Mouse (Mus musculus) hindbrain, embryonic 13.5 days (tissue): Measurements from ENCODE around the gene Cd247. TPM values are rescaled to one million over a fixed set of nuclear protein-coding genes. Genes with fewer than 3 reads are reported as not detected.
A peak's percentile ranks its signal among the peaks of the same experiment; 100 is the strongest.

Experiments used
- ATAC-seq: fragments of 200-750 bp; cut with Nextera tagmentation; 2 replicates; pipeline ENCODE4 v1.8.0; 2017; ENCODE audit warnings: moderate TSS enrichment; ENCODE audit not compliant: low FRiP score
- H3K27ac ChIP-seq: fragments of 300-500 bp; sonication (generic); 2 replicates; pipeline ENCODE4 v1.5.1; 2015; ENCODE audit warnings: inconsistent platforms, mild to moderate bottlenecking, moderate library complexity
- H3K27me3 ChIP-seq: fragments of 300-500 bp; sonication (generic); 2 replicates; pipeline ENCODE4 v1.6.1; 2015; ENCODE audit warnings: mild to moderate bottlenecking, inconsistent platforms
- H3K36me3 ChIP-seq: fragments of 300-500 bp; sonication (generic); 2 replicates; pipeline ENCODE4 v1.6.1; 2015; ENCODE audit warnings: mild to moderate bottlenecking, inconsistent platforms
- H3K4me1 ChIP-seq: fragments of 300-500 bp; sonication (generic); replicated peaks from 2 replicates; pipeline ENCODE4 v1.6.1; 2015; ENCODE audit warnings: inconsistent platforms
- H3K4me2 ChIP-seq: fragments of 300-500 bp; sonication (generic); 2 replicates; pipeline ENCODE4 v1.6.1; 2015; ENCODE audit warnings: inconsistent platforms, mild to moderate bottlenecking, moderate library complexity
- H3K4me3 ChIP-seq: fragments of 300-500 bp; sonication (generic); 2 replicates; pipeline ENCODE4 v1.5.1; 2015; ENCODE audit warnings: mild to moderate bottlenecking, inconsistent platforms
- H3K9ac ChIP-seq: fragments of 300-500 bp; sonication (generic); 2 replicates; pipeline ENCODE4 v1.6.1; 2015; ENCODE audit warnings: mild to moderate bottlenecking, inconsistent platforms
- H3K9me3 ChIP-seq: fragments of 300-500 bp; sonication (generic); 2 replicates; pipeline ENCODE4 v1.6.1; 2016; ENCODE audit warnings: inconsistent platforms
- WGBS: fragments of 180-500 bp; shearing (Covaris S2); methylation state at CpG from one replicate; pipeline ENCODE4 v1.1.7; 2015; 5-methylcytosine and 5-hydroxymethylcytosine counted together
- polyA plus RNA-seq: library from polyadenylated mRNA; unstranded; fragments of >200 nt; fragmentation: Nextera tagmentation; extraction: Ambion mirVana; gene quantifications from 2 replicates; pipeline ENCODE4 v1.2.1, GENCODE M21; 2015

Cd247 gene
- polyA plus RNA-seq, 1 experiment from 2014 or later: 0.60 TPM

DNA sequence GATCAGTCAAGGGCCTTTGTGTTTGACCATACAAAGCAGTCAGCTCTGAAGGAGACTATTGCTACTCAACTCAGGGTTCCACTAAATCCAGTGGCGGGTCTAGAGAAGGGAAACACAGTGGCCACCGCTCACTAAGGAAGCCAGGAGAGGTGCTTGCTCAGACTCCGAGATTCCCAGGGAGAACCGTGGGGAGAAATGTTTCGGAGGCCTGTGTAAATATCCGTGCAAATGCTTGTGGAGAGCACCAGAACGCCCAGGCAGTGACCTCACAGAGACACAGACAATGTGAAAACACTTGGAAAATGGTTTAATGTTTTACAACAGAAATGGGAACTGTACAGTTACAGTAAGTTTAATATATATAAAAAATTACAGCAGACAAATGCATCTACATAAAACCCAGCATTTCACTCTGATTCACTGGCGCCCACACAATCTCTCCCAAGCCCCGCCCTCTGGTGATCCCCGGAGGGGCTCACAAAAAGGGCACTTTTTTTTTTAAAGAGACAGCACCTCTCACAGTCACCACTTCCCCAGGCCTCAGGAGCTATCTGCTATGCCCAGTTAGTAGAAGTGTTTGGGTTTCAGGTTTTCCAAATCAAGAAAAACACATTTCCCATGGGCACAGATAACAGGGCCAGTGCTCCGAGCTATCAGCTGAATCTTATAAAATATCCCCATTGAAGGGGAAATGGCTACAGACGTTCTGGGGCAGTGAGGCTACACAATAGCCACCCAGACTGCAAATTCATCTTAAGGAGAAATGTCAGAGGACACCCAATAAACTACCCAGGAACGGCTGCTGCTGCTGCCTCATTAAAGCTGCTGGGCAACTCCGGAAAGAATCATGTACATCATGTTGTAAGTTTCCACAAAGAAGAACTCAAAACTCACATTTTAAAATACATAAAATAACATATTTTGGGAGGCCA is 76.6 kb downstream of the Cd247 start:
- no peaks in the 10 kb centered on the region for H3K9me3 ChIP-seq
- peaks cover 21% of the 10 kb centered on the region for H3K4me1 ChIP-seq
- H3K4me2 ChIP-seq: no peak overlapping the region
- no peak overlapping the region for H3K9ac ChIP-seq
- peaks cover 3% of the 10 kb centered on the region for H3K36me3 ChIP-seq
- no peak for ATAC-seq
- WGBS: 39% methylated on average over 14 of the region's 14 CpGs
- H3K4me3 ChIP-seq: no peak overlapping the region
- H3K27ac ChIP-seq: 0 out of 2 replicates have a peak overlapping the region, but pooled peaks have one; percentile 20
- H3K27me3 ChIP-seq: no peaks in the 10 kb centered on the region

DNA sequence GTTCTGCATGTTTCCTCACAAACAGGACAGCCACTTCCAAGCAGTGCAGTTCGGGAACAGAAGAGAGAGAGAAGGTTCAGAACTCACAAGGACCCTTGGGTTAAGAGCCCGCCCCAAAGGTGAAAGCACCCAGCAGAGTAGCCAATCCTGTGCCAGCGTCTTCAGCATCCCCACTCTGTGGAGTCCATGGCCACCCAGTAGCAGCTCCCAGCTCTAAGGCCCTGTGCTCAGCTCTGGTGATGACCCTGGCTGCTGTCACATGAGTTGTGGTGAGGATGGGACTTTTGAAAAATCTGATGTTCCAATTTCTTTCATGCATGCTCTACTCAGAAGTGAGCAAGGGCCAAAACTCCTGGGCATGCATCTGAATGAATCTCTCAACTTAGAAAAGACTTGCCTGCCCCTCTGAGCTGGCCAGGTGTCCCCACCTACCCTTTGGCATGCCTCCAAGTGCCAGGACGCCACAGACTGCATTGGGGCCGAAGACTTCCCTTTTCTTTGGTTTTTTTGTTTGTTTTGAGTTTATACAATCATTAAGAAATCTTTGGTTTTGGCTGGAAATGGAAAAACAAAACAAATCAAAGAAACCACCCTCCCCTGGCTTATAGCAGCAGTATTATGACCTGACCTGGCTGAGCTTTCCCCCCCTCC is 78.3 kb downstream of the Cd247 start:
- Histone ChIP-seq H3K9ac (no peak overlapping the region), H3K27ac (no peak overlapping the region), H3K27me3 (no peaks in the 10 kb centered on the region), H3K4me1 (peaks cover 21% of the 10 kb centered on the region), H3K36me3 (peaks cover 3% of the 10 kb centered on the region), H3K4me3 (no peak overlapping the region), H3K4me2 (no peak overlapping the region), H3K9me3 (no peaks in the 10 kb centered on the region)
- 69% methylated on average over 5 of the region's 5 CpGs for WGBS
- ATAC-seq: no peak

DNA sequence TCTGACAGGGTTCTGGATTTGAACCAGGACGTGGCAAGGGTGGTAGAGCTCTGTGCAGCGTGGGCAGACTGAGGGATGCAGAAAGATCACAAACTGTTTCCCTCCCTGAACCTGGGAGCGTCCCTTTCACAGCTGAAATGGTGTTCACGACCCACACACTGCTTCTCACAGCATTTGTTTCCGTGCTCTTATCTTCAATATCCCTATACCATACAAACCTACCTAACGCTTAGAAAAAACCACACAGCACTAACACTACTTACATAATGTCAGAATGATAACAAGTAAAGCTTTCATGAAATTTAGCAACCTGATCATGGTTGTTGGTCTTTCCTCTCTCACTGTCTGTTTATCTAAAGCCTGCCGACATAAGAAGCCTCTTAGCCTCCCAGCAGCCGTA is 80.2 kb downstream of the Cd247 start:
- Histone ChIP-seq H3K4me2 (no peak overlapping the region), H3K9ac (no peak overlapping the region), H3K4me1 (peaks cover 19% of the 10 kb centered on the region), H3K4me3 (no peak overlapping the region), H3K36me3 (peaks cover 3% of the 10 kb centered on the region), H3K27me3 (no peaks in the 10 kb centered on the region), H3K27ac (no peak overlapping the region), H3K9me3 (no peaks in the 10 kb centered on the region)
- no peak for ATAC-seq
- WGBS: 89% methylated on average over 8 of the region's 8 CpGs

DNA sequence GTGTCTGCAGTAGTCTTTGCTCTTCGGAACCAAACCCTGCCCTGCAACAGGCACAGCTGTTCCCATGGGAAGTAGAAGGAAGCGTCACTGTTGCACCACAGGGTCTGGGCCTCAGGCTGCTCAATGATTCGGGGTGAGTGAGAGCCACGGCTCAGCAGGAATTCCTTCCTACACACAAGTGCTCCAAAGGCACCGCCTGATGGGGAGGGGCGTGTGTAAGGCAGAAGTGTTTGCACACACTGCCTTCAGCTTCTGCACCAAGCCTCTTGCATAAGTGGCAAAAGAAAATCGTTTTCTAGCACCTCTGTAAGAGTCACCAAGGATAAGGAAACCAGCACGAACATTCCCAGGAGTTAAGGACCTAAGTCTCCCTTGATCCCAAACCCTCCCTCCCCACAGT is 86.2 kb downstream of the Cd247 start:
- 0 out of 2 replicates have a peak, but pooled peaks cover 7% of the 10 kb centered on the region for H3K4me1 ChIP-seq
- H3K9ac ChIP-seq: no peak overlapping the region
- no peak overlapping the region for H3K4me3 ChIP-seq
- H3K36me3 ChIP-seq: peaks cover 43% of the 10 kb centered on the region
- no peak for ATAC-seq
- no peaks in the 10 kb centered on the region for H3K9me3 ChIP-seq
- no peak overlapping the region for H3K4me2 ChIP-seq
- no peak overlapping the region for H3K27ac ChIP-seq
- H3K27me3 ChIP-seq: no peaks in the 10 kb centered on the region
- 47% methylated on average over 8 of the region's 8 CpGs for WGBS

DNA sequence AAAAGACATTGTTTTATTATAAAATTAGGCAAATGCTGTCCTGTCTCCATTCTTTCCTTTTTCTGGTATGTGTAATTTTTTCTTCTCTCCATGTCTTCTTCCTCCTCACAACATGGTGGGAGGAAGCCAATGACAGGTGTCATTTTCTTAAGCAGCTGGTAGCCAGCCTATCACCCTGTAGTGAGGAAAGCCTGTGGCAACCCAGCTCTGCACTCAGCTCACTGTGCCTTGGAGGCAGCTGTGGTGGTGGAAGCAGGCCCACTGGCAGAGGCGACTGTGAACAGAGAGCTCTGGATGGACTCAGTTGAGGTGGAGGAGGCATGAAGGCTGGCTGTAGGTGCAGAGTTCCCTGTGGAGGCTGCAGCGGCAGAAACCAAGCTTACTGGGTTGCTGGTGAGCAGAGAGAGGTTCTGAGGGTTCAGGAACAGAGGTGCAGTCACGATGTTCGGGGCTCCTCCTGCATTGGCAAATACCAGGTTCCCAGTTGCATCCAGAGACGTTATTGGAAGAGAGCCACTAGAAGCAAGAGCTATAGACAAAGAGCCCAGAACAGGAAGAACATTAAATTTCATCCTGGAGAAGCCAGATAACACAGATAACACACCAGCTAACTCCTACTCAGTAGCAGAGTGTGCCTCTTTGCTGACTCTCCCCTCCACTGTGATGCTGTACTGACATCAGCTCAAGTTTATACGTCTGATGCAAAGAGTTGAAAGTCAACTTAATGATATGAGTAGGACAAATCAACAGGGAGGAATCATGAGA is 87.2 kb downstream of the Cd247 start:
- H3K4me3 ChIP-seq: no peak overlapping the region
- 89% methylated on average over 6 of the region's 6 CpGs for WGBS
- no peaks in the 10 kb centered on the region for H3K27me3 ChIP-seq
- no peak overlapping the region for H3K9ac ChIP-seq
- 0 out of 2 replicates have a peak, but pooled peaks cover 7% of the 10 kb centered on the region for H3K4me1 ChIP-seq
- ATAC-seq: no peak
- H3K27ac ChIP-seq: no peak overlapping the region
- no peaks in the 10 kb centered on the region for H3K9me3 ChIP-seq
- H3K36me3 ChIP-seq: peaks cover 46% of the 10 kb centered on the region
- no peak overlapping the region for H3K4me2 ChIP-seq

DNA sequence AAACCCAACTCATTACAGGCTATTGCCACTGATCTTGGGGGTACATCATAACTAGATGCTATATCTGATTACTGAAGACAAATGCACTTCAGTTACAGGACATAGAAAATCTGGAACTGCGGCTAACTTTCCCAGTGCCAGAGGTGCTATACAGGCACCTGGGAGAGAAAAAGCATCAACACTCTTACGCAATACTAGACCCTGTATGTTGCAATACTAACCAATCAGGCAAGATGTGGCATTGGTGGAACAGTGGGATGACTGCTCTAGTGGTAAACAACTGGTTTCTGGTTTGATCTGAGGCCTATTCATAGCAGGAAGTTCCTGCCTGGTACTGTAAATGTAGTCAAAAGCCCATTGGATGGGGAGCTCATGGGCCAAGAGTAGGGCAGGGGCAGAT is 90.3 kb downstream of the Cd247 start:
- H3K36me3 ChIP-seq: peaks cover 54% of the 10 kb centered on the region
- 98% methylated on average over 2 of the region's 2 CpGs for WGBS

DNA sequence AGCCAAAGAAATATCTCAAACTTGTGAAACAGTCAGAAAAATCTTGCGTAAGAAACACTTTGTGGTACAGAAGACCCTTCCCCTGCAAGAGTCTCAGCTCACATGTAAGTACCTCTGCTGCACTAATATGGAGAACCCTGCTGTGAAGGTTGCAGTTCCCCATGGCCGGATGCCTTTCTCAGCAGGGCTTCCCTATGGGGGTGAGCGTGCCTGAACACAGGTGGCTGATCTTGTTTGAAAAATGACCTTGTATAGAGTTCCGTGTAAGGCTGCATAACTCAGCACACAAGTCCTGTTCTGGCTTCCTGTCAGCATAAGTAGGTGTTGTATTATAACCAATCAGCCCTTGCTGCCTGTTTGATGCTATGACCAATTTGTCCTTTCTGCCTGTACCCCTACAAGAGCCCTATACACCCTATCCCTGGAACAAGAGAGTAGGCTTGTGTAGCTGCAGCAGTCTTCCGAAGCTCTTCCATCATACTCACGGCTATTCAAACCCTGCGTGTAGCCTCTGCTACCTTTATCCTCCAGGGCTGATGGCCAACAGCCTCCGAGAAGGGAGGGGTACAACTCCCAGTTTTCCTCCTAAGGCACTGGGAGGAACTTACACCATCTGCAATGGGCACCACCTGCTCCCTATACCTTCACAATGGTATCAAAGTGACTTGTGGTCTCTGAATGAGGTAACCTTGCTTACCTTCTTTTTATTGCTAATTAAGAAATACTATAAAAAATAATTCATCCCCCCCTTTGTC is 93.8 kb downstream of the Cd247 start:
- no peak overlapping the region for H3K4me3 ChIP-seq
- no peak overlapping the region for H3K27ac ChIP-seq
- WGBS: 57% methylated on average over 8 of the region's 8 CpGs
- no peak overlapping the region for H3K9ac ChIP-seq
- H3K4me1 ChIP-seq: 0 out of 2 replicates have a peak, but pooled peaks cover 3% of the 10 kb centered on the region
- ATAC-seq: no peak
- H3K27me3 ChIP-seq: no peaks in the 10 kb centered on the region
- no peak overlapping the region for H3K4me2 ChIP-seq
- H3K9me3 ChIP-seq: no peaks in the 10 kb centered on the region
- peaks cover 38% of the 10 kb centered on the region for H3K36me3 ChIP-seq

More for the DNA sequence above, 90.3 kb downstream of the Cd247 start:
- no peak overlapping the region for H3K4me3 ChIP-seq
- H3K27ac ChIP-seq: no peak overlapping the region
- H3K27me3 ChIP-seq: no peaks in the 10 kb centered on the region
- no peaks in the 10 kb centered on the region for H3K9me3 ChIP-seq
- no peak overlapping the region for H3K4me2 ChIP-seq
- ATAC-seq: no peak
- no peak overlapping the region for H3K9ac ChIP-seq
- 0 out of 2 replicates have a peak, but pooled peaks cover 6% of the 10 kb centered on the region for H3K4me1 ChIP-seq

DNA sequence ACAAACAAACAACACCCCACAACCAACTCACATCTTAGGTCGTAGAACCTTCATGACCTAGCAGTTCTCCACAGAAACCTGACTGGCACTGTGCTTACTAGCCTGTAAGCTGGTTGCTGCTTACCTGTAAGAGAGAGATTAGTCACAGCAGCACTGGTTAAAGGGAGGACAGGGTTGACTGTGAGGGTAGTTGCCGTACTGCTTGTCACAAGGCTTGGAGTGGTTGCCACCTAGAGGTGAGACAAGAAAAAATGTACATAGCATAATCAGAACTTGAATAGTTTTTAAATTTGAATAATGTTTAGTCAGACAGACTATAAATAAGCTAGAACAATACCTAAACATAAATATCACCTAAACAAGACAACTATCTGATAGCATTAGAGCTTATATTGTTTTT is 103.2 kb downstream of the Cd247 start:
- H3K4me1 ChIP-seq: no peaks in the 10 kb centered on the region
- ATAC-seq: no peak
- no peaks in the 10 kb centered on the region for H3K27me3 ChIP-seq
- WGBS: 88% methylated on average over 2 of the region's 2 CpGs
- no peak overlapping the region for H3K27ac ChIP-seq
- H3K36me3 ChIP-seq: peaks cover 68% of the 10 kb centered on the region
- H3K9ac ChIP-seq: no peak overlapping the region
- no peak overlapping the region for H3K4me3 ChIP-seq
- no peak overlapping the region for H3K4me2 ChIP-seq
- H3K9me3 ChIP-seq: no peaks in the 10 kb centered on the region

DNA sequence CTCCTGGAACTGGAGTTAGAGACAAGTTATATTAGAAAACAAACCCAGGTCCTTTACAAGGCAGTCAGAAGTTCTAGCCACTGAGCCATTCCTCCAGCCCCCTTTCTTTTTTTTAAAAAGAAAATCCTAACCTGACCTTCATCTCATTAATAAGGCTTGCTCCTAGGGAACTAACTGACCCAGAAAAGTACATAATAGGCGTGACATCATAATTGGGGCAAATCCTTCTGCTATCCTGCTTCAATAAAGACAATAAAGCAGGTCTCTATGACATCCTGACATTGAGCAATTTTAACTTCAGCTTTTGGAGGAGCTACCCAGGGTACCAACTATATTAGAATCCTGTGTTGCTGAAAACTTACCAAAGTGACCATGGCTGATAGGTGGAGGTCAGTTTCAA is 115.1 kb downstream of the Cd247 start:
- Histone ChIP-seq H3K4me1 (no peaks in the 10 kb centered on the region), H3K9me3 (no peaks in the 10 kb centered on the region), H3K27me3 (no peaks in the 10 kb centered on the region), H3K36me3 (peaks cover 54% of the 10 kb centered on the region), H3K4me3 (no peak overlapping the region), H3K4me2 (no peak overlapping the region), H3K9ac (no peak overlapping the region), H3K27ac (no peak overlapping the region)
- 78% methylated on average over 1 of the region's 1 CpGs for WGBS
- no peak for ATAC-seq

DNA sequence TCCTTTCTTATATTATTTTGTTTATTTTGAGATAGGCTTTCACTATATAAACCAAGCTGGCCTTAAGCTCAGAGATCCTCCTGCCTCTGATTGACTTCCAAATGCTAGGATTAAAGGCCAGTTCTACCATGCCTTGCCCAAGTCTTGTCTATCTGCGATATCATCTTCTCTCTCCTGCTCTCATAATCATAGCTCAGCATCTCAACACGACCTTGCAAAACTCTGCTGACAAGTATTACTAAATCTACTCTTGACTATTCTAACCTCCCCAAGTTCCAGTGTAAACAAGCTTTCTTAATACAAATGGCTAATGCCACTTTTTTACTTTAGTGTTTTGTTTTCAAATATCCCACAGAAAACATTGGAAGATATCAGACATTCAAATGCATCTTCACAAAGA is 119.7 kb downstream of the Cd247 start:
- 96% methylated on average over 2 of the region's 2 CpGs for WGBS
- no peaks in the 10 kb centered on the region for H3K27me3 ChIP-seq
- H3K36me3 ChIP-seq: peaks cover 46% of the 10 kb centered on the region
- peaks cover 3% of the 10 kb centered on the region; the same call in 1 of the 2 replicates for H3K4me1 ChIP-seq
- H3K4me2 ChIP-seq: no peak overlapping the region
- no peak overlapping the region for H3K9ac ChIP-seq
- H3K9me3 ChIP-seq: no peaks in the 10 kb centered on the region
- ATAC-seq: no peak
- no peak overlapping the region for H3K27ac ChIP-seq
- no peak overlapping the region for H3K4me3 ChIP-seq

DNA sequence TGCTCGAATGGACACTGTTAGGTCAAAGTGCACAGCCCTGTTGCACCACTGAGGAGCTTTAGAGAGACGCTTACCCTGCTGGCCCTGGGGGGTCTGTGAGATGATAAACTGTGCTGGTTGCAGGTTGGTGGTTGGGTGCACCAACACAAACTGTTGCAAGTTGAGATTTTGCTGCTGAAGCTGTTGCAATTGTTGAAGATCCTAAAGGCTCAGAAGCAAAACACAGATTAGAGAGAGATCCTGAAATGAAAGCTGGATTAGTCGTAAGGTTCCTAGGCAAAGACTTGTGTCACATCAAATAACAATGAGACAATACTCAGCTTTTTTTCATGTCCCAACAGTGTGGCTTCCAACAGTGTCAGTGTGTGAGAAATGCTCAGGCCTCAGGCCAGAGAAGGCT is 120.3 kb downstream of the Cd247 start:
- WGBS: 78% methylated on average over 3 of the region's 3 CpGs
- no peak overlapping the region for H3K4me3 ChIP-seq
- no peak overlapping the region for H3K9ac ChIP-seq
- no peak overlapping the region for H3K27ac ChIP-seq
- peaks cover 3% of the 10 kb centered on the region; the same call in 1 of the 2 replicates for H3K4me1 ChIP-seq
- ATAC-seq: no peak
- H3K4me2 ChIP-seq: no peak overlapping the region
- no peaks in the 10 kb centered on the region for H3K9me3 ChIP-seq
- H3K36me3 ChIP-seq: peaks cover 41% of the 10 kb centered on the region
- H3K27me3 ChIP-seq: no peaks in the 10 kb centered on the region
